Comparison of ENCODE assay signal across 22 mouse cellular contexts in the genomic region with DNA sequence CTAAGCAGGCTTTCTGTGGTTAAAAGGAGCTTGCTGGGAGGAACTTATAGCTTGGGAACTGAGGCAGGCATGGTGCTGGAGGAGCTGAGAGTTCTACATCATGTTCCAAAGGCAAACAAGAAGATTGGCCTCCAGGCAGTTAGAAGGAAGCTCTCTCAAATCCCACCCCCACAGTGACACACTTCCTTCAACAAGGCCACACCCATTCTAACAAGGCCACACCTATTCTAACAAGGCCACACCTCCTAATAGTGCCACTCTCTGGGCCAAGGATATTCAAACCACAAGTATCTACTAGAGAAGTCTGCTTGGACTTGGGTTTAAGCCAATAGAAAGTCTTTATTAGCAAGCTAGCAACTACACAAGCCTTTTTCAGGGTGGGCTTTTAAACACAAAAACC. TPM values are rescaled to one million over a fixed set of nuclear protein-coding genes. Genes with fewer than 3 reads are reported as not detected.
DNase-seq lines count a peak whose midpoint lies in the region; ATAC-seq lines count a peak whose summit lies in the region.
"Had no signal": no experiment of that assay in that cellular context is flagged by ENCODE, and none has a peak within 500 bp of the region (broad histone marks: within the 10 kb centered on the region; RNA-seq: fewer than 3 reads in every experiment).

No protein-coding gene starts in this region.

- peak overlapping the region; percentile 38; the same call in 1 of the 2 replicates for H3K27ac ChIP-seq in midbrain, embryonic 10.5 days (replicated peaks)
- no peak overlapping the region for H3K27ac ChIP-seq in midbrain, embryonic 13.5 days
- H3K27ac ChIP-seq: forebrain, embryonic 15.5 days; hindbrain, embryonic 13.5 days; liver, embryonic 12.5 days; lung, embryonic 15.5 days; midbrain, embryonic 12.5 days; neural tube, embryonic 13.5 days had no signal

- no peaks in the 10 kb centered on the region for H3K36me3 ChIP-seq in midbrain, embryonic 10.5 days
- no peaks in the 10 kb centered on the region for H3K36me3 ChIP-seq in midbrain, embryonic 13.5 days
- H3K36me3 ChIP-seq: forebrain, embryonic 15.5 days; heart, embryonic 12.5 days; hindbrain, embryonic 13.5 days; liver, embryonic 12.5 days; lung, embryonic 15.5 days; midbrain, embryonic 12.5 days; neural tube, embryonic 13.5 days had no signal

- no peak overlapping the region for H3K4me2 ChIP-seq in midbrain, embryonic 13.5 days (replicated peaks)
- H3K4me2 ChIP-seq: forebrain, embryonic 15.5 days; heart, embryonic 12.5 days; hindbrain, embryonic 13.5 days; liver, embryonic 12.5 days; lung, embryonic 15.5 days; midbrain, embryonic 12.5 days; neural tube, embryonic 13.5 days had no signal

- DNase-seq in cerebellum, adult 9-10 months, result peak; percentile 19
- DNase-seq in cerebellum, postnatal 25 days, result no peak
- DNase-seq in midbrain, embryonic 10.5 days (ENCODE audit: low spot score), result no peak
- no peak for DNase-seq in heart, adult 8-10 months (ENCODE audit: low spot score)
- no peak for DNase-seq in cerebellum, postnatal 14 days
- DNase-seq: adrenal gland, adult 2 months; cerebellum, adult 8-10 months; embryo, embryonic 11 days; heart, postnatal 14 days; kidney, adult 9 months; kidney, postnatal 25 days; right cerebral cortex, adult 18-20 months; thymus, postnatal 25 days had no signal

- H3K4me3 ChIP-seq in midbrain, embryonic 10.5 days, result no peak overlapping the region
- H3K4me3 ChIP-seq in midbrain, embryonic 13.5 days (replicated peaks), result no peak overlapping the region
- H3K4me3 ChIP-seq: forebrain, embryonic 15.5 days; heart, embryonic 12.5 days; hindbrain, embryonic 13.5 days; liver, embryonic 12.5 days; lung, embryonic 15.5 days; midbrain, embryonic 12.5 days; neural tube, embryonic 13.5 days had no signal

- ATAC-seq in midbrain, embryonic 13.5 days, result no peak
- ATAC-seq in common myeloid progenitor, adult 5-6 weeks (replicated peaks; ENCODE audit: low read depth, poor library complexity, severe bottlenecking), result 0 out of 2 replicates have a peak, but pooled peaks have one; percentile 1
- ATAC-seq: forebrain, embryonic 15.5 days; liver, embryonic 12.5 days had no signal

- H3K4me1 ChIP-seq in midbrain, embryonic 10.5 days, result peaks cover 53% of the 10 kb centered on the region
- H3K4me1 ChIP-seq in midbrain, embryonic 13.5 days (replicated peaks), result peaks cover 30% of the 10 kb centered on the region

- no peaks in the 10 kb centered on the region; the same call in 1 of the 2 replicates for H3K9me3 ChIP-seq in midbrain, embryonic 10.5 days (replicated peaks)
- H3K9me3 ChIP-seq in midbrain, embryonic 13.5 days, result no peaks in the 10 kb centered on the region
- H3K9me3 ChIP-seq: forebrain, embryonic 15.5 days; heart, embryonic 12.5 days; hindbrain, embryonic 13.5 days; liver, embryonic 12.5 days; lung, embryonic 15.5 days; midbrain, embryonic 12.5 days; neural tube, embryonic 13.5 days had no signal

- no peak overlapping the region for H3K9ac ChIP-seq in midbrain, embryonic 13.5 days (replicated peaks)
- H3K9ac ChIP-seq: forebrain, embryonic 15.5 days; heart, embryonic 12.5 days; hindbrain, embryonic 13.5 days; liver, embryonic 12.5 days; lung, embryonic 15.5 days; midbrain, embryonic 12.5 days; neural tube, embryonic 13.5 days had no signal

- H3K27me3 ChIP-seq in midbrain, embryonic 10.5 days (ENCODE audit: low read depth, poor library complexity, severe bottlenecking), result peaks cover 31% of the 10 kb centered on the region
- peaks cover 24% of the 10 kb centered on the region for H3K27me3 ChIP-seq in midbrain, embryonic 13.5 days
- H3K27me3 ChIP-seq: forebrain, embryonic 15.5 days; heart, embryonic 12.5 days; hindbrain, embryonic 13.5 days; lung, embryonic 15.5 days had no signal

RNA-seq across cellular contexts. Expression of gene Gm5148, which starts 46.7 kb away (rescaled TPM):
- polyA plus RNA-seq in midbrain, embryonic 10.5 days (2016; fragmentation: Nextera tagmentation; extraction: Ambion mirVana), result 2.6 and 2.9 TPM in 2 replicates
- 6.0 and 9.6 TPM in 2 replicates for polyA plus RNA-seq in midbrain, embryonic 13.5 days (2015; fragmentation: Nextera tagmentation; extraction: Ambion mirVana)
- total RNA-seq in common myeloid progenitor, adult 5-6 weeks (2017), result 47.1 and 54.4 TPM in 2 replicates
- total RNA-seq in heart, adult 8-10 months (2022), result not detected
- total RNA-seq: heart, postnatal 14 days had no signal

Comparison
In these comparisons a context has a peak if more than half of its experiments do, and no peak if none do; other contexts are left out.
1. RNA of gene Gm5148, which starts 46.7 kb away (total RNA-seq): 47.1 to 54.4 TPM in common myeloid progenitor, adult 5-6 weeks; not detected in heart, adult 8-10 months; every median in the first group is over 10 times any median in the second.